Mouse (Mus musculus) C2C12 (cell line): ENCODE data around the gene Mgll. TPM values are rescaled to one million over a fixed set of nuclear protein-coding genes. Genes with fewer than 3 reads are reported as not detected.

ENCODE experiments used
- H3K27me3 ChIP-seq: one replicate; pipeline ENCODE4 v1.6.1; 2011; ENCODE audit not compliant: control insufficient read depth, insufficient read depth, insufficient read length
- H3K36me3 ChIP-seq: one replicate; pipeline ENCODE4 v1.6.1; 2011; ENCODE audit not compliant: control insufficient read depth, insufficient read depth
- H3K4me3 ChIP-seq: one replicate; pipeline ENCODE4 v1.5.1; 2011; ENCODE audit warnings: mild to moderate bottlenecking, control low read depth; ENCODE audit not compliant: poor library complexity, insufficient read depth, severe bottlenecking
- H3K79me2 ChIP-seq: one replicate; pipeline ENCODE4 v1.6.1; 2011; ENCODE audit not compliant: control insufficient read depth, insufficient read depth
- H3K79me3 ChIP-seq: one replicate; pipeline ENCODE4 v1.6.1; 2011; ENCODE audit warnings: low read depth, control low read depth
- H3ac ChIP-seq: one replicate; pipeline ENCODE3; 2011; ENCODE audit warnings: low read depth; ENCODE audit not compliant: control insufficient read depth, insufficient read length
- CEBPB ChIP-seq: IDR thresholded peaks from one replicate; pipeline ENCODE4 v1.6.1; 2011; ENCODE audit warnings: low read depth, mild to moderate bottlenecking, control low read depth, moderate library complexity
- CTCF ChIP-seq: IDR thresholded peaks from one replicate; pipeline ENCODE4 v1.5.1; 2011; ENCODE audit not compliant: control insufficient read depth, insufficient read depth, insufficient read length
- FOSL1 ChIP-seq: IDR thresholded peaks from one replicate; pipeline ENCODE4 v1.8.0; 2011; ENCODE audit warnings: mild to moderate bottlenecking, low read length; ENCODE audit not compliant: poor library complexity, insufficient read depth, severe bottlenecking
- MAX ChIP-seq: IDR thresholded peaks from one replicate; pipeline ENCODE4 v1.6.1; 2011; ENCODE audit warnings: mild to moderate bottlenecking, control low read depth
- MYOD1 ChIP-seq: IDR thresholded peaks from one replicate; pipeline ENCODE4 v1.6.1; 2011; ENCODE audit warnings: low read depth; ENCODE audit not compliant: control insufficient read depth, insufficient read length
- MYOG ChIP-seq: IDR thresholded peaks from one replicate; pipeline ENCODE4 v1.6.1; 2011; ENCODE audit not compliant: control insufficient read depth, insufficient read length; ENCODE audit errors: extremely low read depth
- USF1 ChIP-seq: IDR thresholded peaks from one replicate; pipeline ENCODE4 v1.6.1; 2011; ENCODE audit warnings: low read depth, mild to moderate bottlenecking, control low read depth, moderate library complexity
- polyA plus RNA-seq: library from polyadenylated mRNA; unstranded; fragments of >200 nt; fragmentation: generic; extraction: Trizol; gene quantifications from one replicate; pipeline ENCODE4 v1.2.1, GENCODE M21; 2012; ENCODE audit warnings: missing spikeins

The Mgll gene
- polyA plus RNA-seq, 1 experiment, result 1.3 TPM

DNA sequence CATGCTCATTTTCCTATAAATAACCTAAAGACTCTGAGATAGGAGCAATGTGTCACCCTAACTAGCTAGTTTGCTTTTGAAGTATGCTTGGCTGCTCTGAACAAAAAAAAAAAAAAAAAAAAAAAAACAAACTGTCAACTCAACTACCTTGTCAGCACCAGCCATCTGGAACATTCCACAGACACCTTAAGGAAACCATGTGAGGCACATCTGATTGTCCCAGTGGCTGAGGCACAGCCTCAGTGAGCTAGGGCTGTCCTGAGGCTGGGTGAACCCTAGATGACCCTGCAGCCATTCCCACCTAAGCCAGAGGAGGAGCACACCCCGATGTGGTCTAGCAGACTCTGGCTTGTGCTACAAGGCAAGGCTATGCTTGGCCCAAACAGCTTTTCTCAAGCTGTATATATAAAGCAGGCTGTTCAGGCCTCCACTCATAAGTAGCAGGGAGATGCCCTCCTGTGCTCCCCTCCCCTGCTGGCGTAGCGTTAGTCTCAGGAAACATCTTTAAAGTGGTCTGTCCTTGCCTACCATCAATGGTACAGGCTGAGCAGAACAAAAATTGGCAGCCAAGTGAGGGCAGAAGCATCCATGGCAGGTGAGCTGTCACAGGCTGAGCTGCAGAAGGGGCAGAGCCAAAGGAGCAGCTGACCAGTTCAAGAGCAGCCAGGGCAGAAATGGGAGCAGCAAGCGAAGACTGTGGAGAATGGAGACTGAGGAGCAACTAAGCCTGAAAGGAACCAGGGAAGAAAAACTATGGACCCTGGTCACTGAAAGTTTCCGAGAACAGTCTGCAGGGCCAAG lies 109.3 kb downstream of the Mgll start:
- no peak overlapping the region for H3ac ChIP-seq
- H3K27me3 ChIP-seq, result no peaks in the 10 kb centered on the region
- no peaks in the 10 kb centered on the region for H3K79me3 ChIP-seq
- TF ChIP-seq FOSL1 (no peak), MAX (no peak), MYOD1 (no peak), MYOG (no peak), CTCF (no peak), USF1 (no peak)
- no peaks in the 10 kb centered on the region for H3K79me2 ChIP-seq
- H3K4me3 ChIP-seq, result no peak overlapping the region
- no peaks in the 10 kb centered on the region for H3K36me3 ChIP-seq

DNA sequence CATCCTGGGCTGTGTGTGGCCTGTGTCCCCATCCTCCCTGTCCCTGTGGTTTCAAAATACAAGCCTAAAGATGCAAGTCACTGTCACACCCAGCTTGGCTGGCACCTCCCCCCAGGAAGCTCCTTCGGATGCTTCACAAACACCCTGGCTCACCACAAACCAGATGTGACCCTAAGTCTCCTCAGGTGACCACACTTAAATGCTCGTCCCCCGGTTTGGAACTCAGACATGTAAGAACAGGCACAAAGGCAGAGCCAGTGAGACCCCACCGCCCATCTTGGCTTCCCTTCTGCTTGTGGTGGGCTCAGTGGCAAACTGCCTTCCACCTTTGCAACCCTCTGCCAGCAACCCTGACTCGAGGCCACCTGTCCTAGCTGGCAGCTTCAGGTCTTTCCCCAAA lies 110.8 kb downstream of the Mgll start:
- Histone ChIP-seq H3ac (no peak overlapping the region), H3K4me3 (no peak overlapping the region), H3K36me3 (no peaks in the 10 kb centered on the region), H3K79me2 (no peaks in the 10 kb centered on the region), H3K27me3 (no peaks in the 10 kb centered on the region), H3K79me3 (no peaks in the 10 kb centered on the region)
- TF ChIP-seq MYOD1, result no peak
- no peak for TF ChIP-seq FOSL1
- TF ChIP-seq MYOG, result no peak
- no peak for TF ChIP-seq USF1
- no peak for TF ChIP-seq CEBPB
- TF ChIP-seq CTCF, result no peak
- no peak for TF ChIP-seq MAX

DNA sequence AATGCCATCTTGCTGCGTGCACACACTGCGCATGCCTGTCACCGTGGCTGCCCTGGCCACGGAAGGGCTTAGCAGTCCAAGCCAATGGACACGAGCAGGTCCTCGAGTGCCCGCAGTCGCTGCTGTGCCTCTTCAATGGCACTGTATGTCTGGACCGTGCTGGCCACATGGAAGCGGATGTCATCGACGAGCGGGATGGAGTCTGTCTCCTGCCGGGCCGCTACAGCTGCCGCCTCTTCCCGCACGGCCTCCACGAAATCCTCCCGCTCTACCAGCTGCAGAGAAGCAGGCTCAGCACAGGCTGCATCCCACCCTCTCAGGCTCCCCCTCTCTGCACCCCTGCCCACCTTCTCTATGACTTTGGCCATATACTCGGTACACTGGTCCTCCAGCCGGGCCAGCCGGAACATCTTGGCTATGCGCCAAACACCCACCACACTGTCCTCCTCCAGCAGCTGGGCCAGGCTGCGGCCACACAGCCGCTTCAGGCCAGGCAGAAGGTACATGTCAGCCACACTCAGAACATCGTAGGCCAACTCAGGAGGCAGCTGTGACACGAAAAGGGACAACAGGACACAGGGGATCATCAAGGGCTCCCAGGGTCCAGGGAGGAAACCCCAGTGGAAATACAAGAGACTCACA lies 112.1 kb downstream of the Mgll start:
- H3K4me3 ChIP-seq, result no peak overlapping the region
- no peaks in the 10 kb centered on the region for H3K36me3 ChIP-seq
- no peaks in the 10 kb centered on the region for H3K27me3 ChIP-seq
- TF ChIP-seq CEBPB (no peak), USF1 (no peak), MAX (no peak), MYOG (no peak), CTCF (no peak), MYOD1 (no peak), FOSL1 (no peak)
- no peak overlapping the region for H3ac ChIP-seq
- H3K79me3 ChIP-seq, result no peaks in the 10 kb centered on the region
- no peaks in the 10 kb centered on the region for H3K79me2 ChIP-seq

GRCm38 (mm10) chr6:88837999-88838398 lies 113.8 kb downstream of the Mgll start:
- H3K4me3 ChIP-seq, result no peak overlapping the region
- H3K27me3 ChIP-seq, result no peaks in the 10 kb centered on the region
- no peaks in the 10 kb centered on the region for H3K79me3 ChIP-seq
- no peaks in the 10 kb centered on the region for H3K79me2 ChIP-seq
- no peaks in the 10 kb centered on the region for H3K36me3 ChIP-seq
- H3ac ChIP-seq, result no peak overlapping the region
- TF ChIP-seq MYOG (no peak), FOSL1 (no peak), MAX (no peak), MYOD1 (no peak), CTCF (no peak)

DNA sequence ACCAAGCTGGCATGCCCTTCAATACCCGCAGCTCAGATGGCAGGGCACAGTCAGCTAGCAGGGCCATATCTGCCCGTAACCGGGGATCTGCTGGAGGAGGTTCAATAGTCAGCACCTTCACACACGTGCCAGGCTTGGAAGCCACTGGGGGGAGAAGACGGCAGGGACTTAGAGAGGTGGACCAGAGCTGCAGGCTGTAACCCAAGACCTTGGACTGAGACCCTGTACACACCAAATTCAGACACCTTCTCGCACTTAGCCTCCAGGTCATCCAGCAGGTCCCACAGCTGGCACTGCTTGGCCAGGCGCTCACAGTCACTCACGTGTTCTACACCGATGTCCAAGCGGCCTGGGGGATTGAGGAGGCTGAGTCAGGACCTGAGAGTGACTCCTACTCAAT lies 114.4 kb downstream of the Mgll start:
- Histone ChIP-seq H3K27me3 (no peaks in the 10 kb centered on the region), H3K4me3 (no peak overlapping the region), H3ac (no peak overlapping the region), H3K79me2 (no peaks in the 10 kb centered on the region), H3K36me3 (no peaks in the 10 kb centered on the region), H3K79me3 (no peaks in the 10 kb centered on the region)
- no peak for TF ChIP-seq MYOG
- TF ChIP-seq MYOD1, result no peak
- no peak for TF ChIP-seq CTCF
- no peak for TF ChIP-seq CEBPB
- TF ChIP-seq USF1, result no peak
- TF ChIP-seq MAX, result no peak
- no peak for TF ChIP-seq FOSL1

- Histone ChIP-seq H3K79me3 (no peaks in the 10 kb centered on the region), H3K27me3 (no peaks in the 10 kb centered on the region), H3ac (no peak overlapping the region), H3K36me3 (no peaks in the 10 kb centered on the region), H3K79me2 (no peaks in the 10 kb centered on the region), H3K4me3 (no peak overlapping the region)
- TF ChIP-seq CTCF (no peak), MYOD1 (no peak), MAX (no peak), USF1 (no peak), MYOG (no peak), CEBPB (no peak), FOSL1 (no peak)
These were observed 115.1 kb downstream of the Mgll start for GRCm38 (mm10) chr6:88839135-88839970.
